Mouse (Mus musculus): ENCODE measurements around the gene Olfr1284.

DNA sequence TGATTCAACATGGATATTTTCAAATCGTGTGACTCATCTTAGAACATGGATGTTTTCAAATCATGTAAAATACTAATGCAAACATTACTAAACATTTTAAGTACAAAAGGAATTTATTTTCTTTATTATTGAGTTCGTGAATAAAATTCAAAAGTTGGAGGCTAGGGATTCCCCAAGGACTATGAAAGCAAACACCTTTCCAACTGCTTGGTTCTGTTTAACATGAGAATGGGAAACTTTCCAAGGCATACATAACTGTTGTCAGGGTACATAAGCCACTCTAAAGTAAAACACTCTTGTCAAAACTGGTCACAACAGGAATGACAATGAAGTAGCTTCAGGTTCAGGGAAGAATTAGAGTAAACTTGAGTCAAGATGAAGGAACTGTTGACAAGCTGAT lies 49.1 kb upstream of the Olfr1284 start, which contains the start of gene Olfr1281:
- no peak for TF ChIP-seq POLR2A (IDR thresholded peaks at IDR 0.05; ENCODE audit: control insufficient read depth, extremely low read depth, insufficient read depth, low read length, poor library complexity)
- no peak for TF ChIP-seq CTCF (IDR thresholded peaks at IDR 0.05; ENCODE audit: borderline replicate concordance, control insufficient read depth, extremely low read depth, insufficient read depth, low read length, poor library complexity)
